Mouse (Mus musculus): Measurements from ENCODE around the gene Rtl4.
A peak's percentile ranks its signal among the peaks of the same experiment; 100 is the strongest.

The Rtl4 gene

GRCm38 (mm10) chrX:144688207-144689118 is at the start of gene Rtl4:
Gene Rtl4 (plus strand): TSS chrX:144688907.
- DNase-seq (ENCODE audit: low read depth, low spot score): no peak

GRCm38 (mm10) chrX:144644756-144645155 is 44.0 kb upstream of the Rtl4 start:
- no peak for DNase-seq (ENCODE audit: low read depth, low spot score)

DNA sequence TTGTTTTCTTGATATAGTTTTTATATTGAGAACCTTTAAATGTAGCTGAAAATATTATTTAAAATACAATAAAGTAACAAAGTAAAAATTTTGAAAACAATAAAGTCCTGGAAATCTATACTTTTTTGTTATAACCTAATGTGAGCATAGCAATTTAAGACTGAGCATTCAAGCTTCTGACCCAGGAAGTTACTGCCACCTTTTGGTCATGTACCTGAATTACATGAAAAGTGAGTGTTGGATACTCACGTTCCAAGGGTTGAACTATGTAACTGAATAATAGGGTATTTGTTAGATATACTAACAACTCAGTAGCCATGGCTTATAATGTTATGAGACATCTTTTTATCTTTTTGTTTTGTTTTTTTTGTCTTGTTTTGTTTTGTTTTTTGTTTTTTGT is 43.3 kb upstream of the Rtl4 start:
- peak; percentile 37 for DNase-seq (ENCODE audit: low read depth, low spot score)

DNA sequence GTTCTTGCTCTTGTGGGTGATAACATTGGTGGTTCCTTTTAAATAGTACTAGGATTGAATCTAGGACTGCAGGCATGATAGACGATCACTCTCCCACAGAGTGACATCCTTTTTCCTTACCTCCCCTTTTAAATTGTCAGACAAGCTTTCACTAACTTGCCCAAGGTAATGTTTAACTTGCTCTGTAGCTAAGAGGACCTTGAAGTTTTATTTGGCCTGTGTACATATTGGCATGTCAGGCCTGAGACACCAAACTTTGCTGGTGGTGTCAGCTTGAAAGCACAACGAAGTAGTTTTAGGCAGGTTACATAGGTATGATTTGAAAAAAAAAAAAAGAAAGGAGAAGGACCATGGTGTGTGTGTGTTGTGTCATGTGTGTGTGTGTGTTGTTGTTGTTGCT is 36.5 kb upstream of the Rtl4 start:
- no peak for DNase-seq (ENCODE audit: low read depth, low spot score)

DNA sequence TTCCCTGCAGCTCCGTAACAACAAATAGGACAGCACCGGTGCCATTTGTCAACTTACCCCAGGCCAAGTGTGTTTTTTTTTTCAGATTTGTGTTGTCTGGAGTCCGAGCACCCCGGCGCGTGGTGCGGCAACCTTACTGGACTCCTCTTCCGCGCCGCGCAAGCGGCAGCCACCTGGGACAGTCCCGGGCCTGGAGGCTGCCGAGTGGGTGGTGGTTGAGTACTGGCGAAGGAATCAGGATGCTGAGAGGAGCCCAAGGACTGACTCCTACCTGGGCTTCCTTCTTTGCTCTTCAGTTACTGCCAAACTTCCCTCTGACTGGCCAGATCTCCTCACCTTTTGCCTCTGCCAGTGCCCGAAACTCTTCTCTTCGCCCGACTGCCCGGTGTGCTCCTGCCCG is 965 bp upstream of the Rtl4 start:
- DNase-seq (ENCODE audit: low read depth, low spot score): no peak

DNA sequence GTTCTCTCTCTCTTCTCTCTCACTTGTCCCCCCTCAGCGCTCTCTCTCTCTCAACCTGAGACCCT is 733 bp upstream of the Rtl4 start, which contains the start of gene Trpc5:
TSS of gene Trpc5 (minus strand) at position 39 of the 65 bp plus-strand sequence.
- DNase-seq (ENCODE audit: low read depth, low spot score): no peak

- no peak for DNase-seq (ENCODE audit: low read depth, low spot score)
Observed at GRCm38 (mm10) chrX:144689119-144689858, 582 bp downstream of the Rtl4 start.

- DNase-seq (ENCODE audit: low read depth, low spot score): no peak
Observed at GRCm38 (mm10) chrX:144689859-144690181, 1.1 kb downstream of the Rtl4 start.

DNA sequence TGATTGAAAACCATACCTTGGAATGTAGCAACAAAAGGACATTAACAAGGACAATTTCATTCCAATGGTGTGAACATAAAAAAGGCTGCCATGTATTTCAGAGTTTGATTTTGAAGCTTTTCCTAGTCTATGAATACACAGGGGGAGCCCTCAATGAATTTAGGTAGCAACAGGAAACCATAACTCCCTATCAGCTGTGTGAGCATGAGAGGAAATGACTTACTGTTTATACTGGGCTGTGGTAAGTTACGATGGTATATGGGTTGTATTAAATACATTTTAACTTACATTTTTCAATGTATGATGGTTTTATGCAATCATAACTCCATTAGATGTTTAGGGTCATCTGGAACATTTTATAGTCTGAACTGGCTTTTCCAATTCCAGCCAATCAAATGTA is 27.6 kb downstream of the Rtl4 start:
- DNase-seq (ENCODE audit: low read depth, low spot score): no peak

DNA sequence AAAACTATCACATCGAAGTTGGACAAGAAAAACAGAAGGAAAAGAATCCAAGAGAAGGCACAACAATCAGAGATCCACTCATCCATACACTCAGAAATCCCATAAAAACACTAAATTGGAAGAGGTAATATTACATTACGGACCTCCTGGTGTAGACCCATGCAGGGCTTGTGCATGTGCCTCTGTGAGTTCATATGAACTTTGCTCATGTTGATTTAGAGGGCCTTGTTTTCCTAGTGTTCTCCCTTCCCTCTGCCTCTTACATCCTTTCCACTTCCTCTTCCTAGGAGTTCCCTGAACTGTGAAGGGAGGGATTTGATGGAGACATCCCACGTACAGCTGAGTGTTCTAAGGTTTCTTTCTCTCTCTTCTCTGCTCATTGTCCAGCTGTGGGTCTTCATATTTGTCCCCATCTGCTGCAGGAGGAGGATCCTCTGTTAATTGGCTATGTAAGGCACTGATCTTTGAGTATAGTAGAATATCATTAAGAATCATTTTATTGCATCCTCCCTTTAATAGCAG is 58.9 kb downstream of the Rtl4 start:
- no peak for DNase-seq (ENCODE audit: low read depth, low spot score)

GRCm38 (mm10) chrX:144986980-144987379 is 298.3 kb downstream of the Rtl4 start:
- no peak for DNase-seq (ENCODE audit: low read depth, low spot score)

DNA sequence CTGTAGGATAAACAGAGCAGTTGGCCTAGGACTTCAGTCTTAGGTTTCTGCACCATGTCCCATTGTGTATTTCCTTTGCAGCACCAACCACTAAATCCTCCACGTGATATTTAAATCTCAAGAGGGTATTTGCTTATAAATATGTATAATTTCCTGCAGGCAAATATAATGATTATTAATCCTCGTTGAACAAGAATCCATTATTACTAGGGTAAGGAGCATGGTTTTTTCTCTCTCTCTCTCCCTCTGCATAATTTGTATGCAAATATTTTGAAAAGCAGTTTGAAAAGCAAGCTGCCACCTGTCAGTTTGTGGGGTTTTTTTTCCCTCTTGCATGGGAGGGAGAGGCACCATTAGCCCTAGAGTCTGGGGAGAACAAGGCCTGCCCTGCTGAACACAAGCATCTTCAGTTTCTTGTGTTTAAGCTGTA is 376.8 kb downstream of the Rtl4 start:
- DNase-seq (ENCODE audit: low read depth, low spot score): no peak

- no peak for DNase-seq (ENCODE audit: low read depth, low spot score)
Observed at GRCm38 (mm10) chrX:145089802-145090201, 401.1 kb downstream of the Rtl4 start.

DNA sequence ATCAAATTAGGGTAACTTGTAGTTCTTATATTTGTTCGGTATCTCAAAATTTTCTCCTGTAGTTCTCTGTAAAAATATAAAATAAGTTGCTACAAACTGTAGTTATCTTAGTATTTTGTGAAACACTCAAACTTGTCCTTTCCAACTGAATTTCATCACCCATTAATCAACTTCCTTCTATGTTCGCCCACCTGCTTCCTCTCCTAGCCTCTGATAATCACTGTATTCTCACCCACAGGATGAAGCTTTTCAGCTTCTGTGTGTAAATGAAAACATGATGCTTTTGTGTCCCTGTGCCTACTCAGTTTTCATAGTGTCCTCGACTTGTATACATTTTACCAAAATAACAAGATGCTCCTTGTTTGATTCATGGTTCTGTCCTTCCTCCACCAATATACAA is 401.7 kb downstream of the Rtl4 start:
- no peak for DNase-seq (ENCODE audit: low read depth, low spot score)

- no peak for DNase-seq (ENCODE audit: low read depth, low spot score)
Observed at GRCm38 (mm10) chrX:145090964-145091363, 402.3 kb downstream of the Rtl4 start.
